Mouse (Mus musculus) Muller cell, postnatal 12 days (primary cell): Measurements from ENCODE around the gene Gm21887.
"Not testable (repeated sequence)": the region's sequence is repeated elsewhere in the genome, so short reads cannot be mapped to it uniquely, and the experiment has no call there.

Experiments
- DNase-seq: peaks from one replicate; pipeline ENCODE4 v3.0.0-alpha.2; 2015; ENCODE audit errors: inconsistent ontology term

Gene Gm21887

GRCm38 (mm10) chrX:170011529-170011879 is 2.0 kb downstream of the Gm21887 start:
- DNase-seq: not testable (repeated sequence)

- DNase-seq: not testable (repeated sequence)
These were observed 4.0 kb downstream of the Gm21887 start for GRCm38 (mm10) chrX:170013421-170013820.

- DNase-seq: not testable (repeated sequence)
These were observed 4.6 kb downstream of the Gm21887 start for GRCm38 (mm10) chrX:170014038-170014437.

- DNase-seq: not testable (repeated sequence)
These were observed 6.4 kb downstream of the Gm21887 start for GRCm38 (mm10) chrX:170015883-170016282.

- DNase-seq: peak; percentile 89
These were observed 8.1 kb downstream of the Gm21887 start for GRCm38 (mm10) chrX:170017333-170018245.

- peak; percentile 64 for DNase-seq
These were observed 9.2 kb downstream of the Gm21887 start for GRCm38 (mm10) chrX:170018571-170019218.

- peak; percentile 75 for DNase-seq
These were observed 9.9 kb downstream of the Gm21887 start for GRCm38 (mm10) chrX:170019219-170019953.

- peak; percentile 90 for DNase-seq
These were observed 10.7 kb downstream of the Gm21887 start for GRCm38 (mm10) chrX:170019954-170020689.

GRCm38 (mm10) chrX:170020690-170021050 is 11.2 kb downstream of the Gm21887 start:
- peak; percentile 94 for DNase-seq

GRCm38 (mm10) chrX:170021205-170021604 is 11.7 kb downstream of the Gm21887 start:
- DNase-seq: not testable (repeated sequence)

GRCm38 (mm10) chrX:170021750-170022461 is 12.4 kb downstream of the Gm21887 start:
- peak; percentile 78 for DNase-seq
